Mouse (Mus musculus) adipose tissue, adult 10 weeks (tissue): ENCODE data around the gene Itpr2. TPM values are rescaled to one million over a fixed set of nuclear protein-coding genes. Genes with fewer than 3 reads are reported as not detected.

Experiments used
- polyA plus RNA-seq: library from polyadenylated mRNA; stranded (reverse); fragments of 350-450 nt; fragmentation: Illumina TruSeq; extraction: RNeasy Lipid Tissue Mini Kit (QIAGEN cat#74804); gene quantifications from one replicate; pipeline ENCODE4 v1.2.3, GENCODE M21; 2014; ENCODE audit warnings: low read depth, low replicate concordance

The Itpr2 gene
- polyA plus RNA-seq, result 13.0 TPM

GRCm38 (mm10) chr6:146501866-146502804 lies at the start of gene Itpr2:
Itpr2 (minus strand) TSS chr6:146502223.

Other genes starting within 250 kb of the Itpr2 start
- gene Fgfr1op2, start 75.0 kb upstream of the Itpr2 start, polyA plus RNA-seq, result 94.1 TPM
- 45.3 TPM for gene Ints13, start 75.6 kb upstream of the Itpr2 start, polyA plus RNA-seq
- 53.3 TPM for gene Med21, start 140.3 kb upstream of the Itpr2 start, polyA plus RNA-seq
- 57.4 TPM for gene Tm7sf3, start 140.6 kb upstream of the Itpr2 start, polyA plus RNA-seq
- gene Stk38l, start 222.8 kb upstream of the Itpr2 start, polyA plus RNA-seq, result 10.4 TPM